Mouse (Mus musculus) neural tube, embryonic 13.5 days (tissue): Measurements from ENCODE around the gene Gsta2. TPM values are rescaled to one million over a fixed set of nuclear protein-coding genes. Genes with fewer than 3 reads are reported as not detected.

Source experiments
- ATAC-seq: fragments of 200-750 bp; cut with Nextera tagmentation; 2 replicates; pipeline ENCODE4 v1.8.0; 2017; ENCODE audit warnings: low read depth, mild to moderate bottlenecking, moderate TSS enrichment, moderate library complexity
- H3K27ac ChIP-seq: fragments of 300-500 bp; sonication (generic); replicated peaks from 2 replicates; pipeline ENCODE4 v1.5.1; 2015; ENCODE audit warnings: moderate library complexity, mild to moderate bottlenecking, inconsistent platforms
- H3K27me3 ChIP-seq: fragments of 300-500 bp; sonication (generic); 2 replicates; pipeline ENCODE4 v1.6.1; 2015; ENCODE audit warnings: mild to moderate bottlenecking, inconsistent platforms
- H3K36me3 ChIP-seq: fragments of 300-500 bp; sonication (generic); 2 replicates; pipeline ENCODE4 v1.6.1; 2015; ENCODE audit warnings: mild to moderate bottlenecking, inconsistent platforms
- H3K4me1 ChIP-seq: fragments of 300-500 bp; sonication (generic); replicated peaks from 2 replicates; pipeline ENCODE4 v1.6.1; 2015; ENCODE audit warnings: inconsistent platforms
- H3K4me2 ChIP-seq: fragments of 300-500 bp; sonication (generic); 2 replicates; pipeline ENCODE4 v1.6.1; 2015; ENCODE audit warnings: inconsistent platforms, mild to moderate bottlenecking, moderate library complexity
- H3K4me3 ChIP-seq: fragments of 300-500 bp; sonication (generic); 2 replicates; pipeline ENCODE4 v1.5.1; 2015; ENCODE audit warnings: mild to moderate bottlenecking, inconsistent platforms
- H3K9ac ChIP-seq: fragments of 300-500 bp; sonication (generic); 2 replicates; pipeline ENCODE4 v1.6.1; 2015; ENCODE audit warnings: moderate library complexity, mild to moderate bottlenecking, inconsistent platforms
- H3K9me3 ChIP-seq: fragments of 300-500 bp; sonication (generic); 2 replicates; pipeline ENCODE4 v1.6.1; 2016; ENCODE audit warnings: inconsistent platforms
- WGBS: fragments of 180-500 bp; shearing (Covaris S2); methylation state at CpG from one replicate; pipeline ENCODE4 v1.1.7; 2015; 5-methylcytosine and 5-hydroxymethylcytosine counted together
- polyA plus RNA-seq: library from polyadenylated mRNA; unstranded; fragments of >200 nt; fragmentation: Nextera tagmentation; extraction: Ambion mirVana; gene quantifications from 2 replicates; pipeline ENCODE4 v1.2.1, GENCODE M21; 2015

The Gsta2 gene
- polyA plus RNA-seq = not detected in 2 replicates

DNA sequence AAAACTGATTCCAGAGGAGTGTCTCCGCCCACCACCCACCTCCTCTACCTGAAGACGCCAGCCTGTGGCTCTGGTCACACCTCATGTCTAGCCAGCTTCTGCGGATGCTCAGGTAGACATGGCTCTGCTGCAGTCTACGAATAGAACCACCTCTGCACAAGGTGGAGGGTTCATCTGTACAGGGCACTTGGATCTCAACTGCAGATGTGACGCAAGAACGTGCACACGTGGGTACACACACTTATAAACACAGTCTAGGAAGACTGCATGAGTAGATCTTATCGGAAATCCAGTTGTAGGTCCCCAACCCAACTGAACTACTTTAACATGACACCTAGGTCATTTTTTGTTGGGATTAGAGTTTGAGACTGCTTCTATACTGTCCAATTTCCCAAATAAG, at the start of gene Gsta2:
Gene Gsta2 (minus strand): TSS at position 178 of the 400 bp plus-strand sequence.
- H3K27ac ChIP-seq = no peak within 1 kb of the TSS
- H3K4me3 ChIP-seq = no peak within 1 kb of the TSS
- H3K4me2 ChIP-seq = no peak within 1 kb of the TSS
- H3K27me3 ChIP-seq = no peaks in the 10 kb centered on the region
- ATAC-seq = no peak
- WGBS = 88% methylated on average over 8 of the region's 8 CpGs
- no peaks in the 10 kb centered on the region for H3K4me1 ChIP-seq
- no peaks in the 10 kb centered on the region for H3K36me3 ChIP-seq
- H3K9ac ChIP-seq = no peak within 1 kb of the TSS
- no peaks in the 10 kb centered on the region for H3K9me3 ChIP-seq

DNA sequence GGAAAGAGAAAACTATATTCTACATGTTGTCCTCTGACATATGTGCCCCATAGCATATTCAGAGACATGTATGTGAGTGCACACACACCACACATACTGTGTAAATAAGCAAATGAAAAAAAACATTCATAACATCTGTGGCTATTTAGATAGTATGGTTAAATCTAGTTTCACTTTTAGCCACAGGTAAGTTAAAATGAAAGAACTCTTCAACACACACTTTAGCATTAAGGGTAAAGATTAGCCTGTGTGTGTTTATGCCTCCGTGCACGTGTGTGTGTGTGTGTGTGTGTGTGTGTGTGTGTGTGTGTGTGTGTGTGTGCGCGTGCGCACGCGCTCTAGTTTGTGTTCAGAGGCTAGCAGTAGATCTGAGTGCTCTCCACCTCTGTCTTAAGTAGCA, 46.0 kb upstream of the Gsta2 start:
- no peak for ATAC-seq
- Histone ChIP-seq H3K27me3 (peaks cover 20% of the 10 kb centered on the region), H3K9ac (no peak overlapping the region), H3K4me3 (no peak overlapping the region), H3K4me2 (no peak overlapping the region), H3K36me3 (no peaks in the 10 kb centered on the region), H3K4me1 (no peaks in the 10 kb centered on the region), H3K27ac (no peak overlapping the region), H3K9me3 (no peaks in the 10 kb centered on the region)
- 86% methylated on average over 7 of the region's 7 CpGs for WGBS

DNA sequence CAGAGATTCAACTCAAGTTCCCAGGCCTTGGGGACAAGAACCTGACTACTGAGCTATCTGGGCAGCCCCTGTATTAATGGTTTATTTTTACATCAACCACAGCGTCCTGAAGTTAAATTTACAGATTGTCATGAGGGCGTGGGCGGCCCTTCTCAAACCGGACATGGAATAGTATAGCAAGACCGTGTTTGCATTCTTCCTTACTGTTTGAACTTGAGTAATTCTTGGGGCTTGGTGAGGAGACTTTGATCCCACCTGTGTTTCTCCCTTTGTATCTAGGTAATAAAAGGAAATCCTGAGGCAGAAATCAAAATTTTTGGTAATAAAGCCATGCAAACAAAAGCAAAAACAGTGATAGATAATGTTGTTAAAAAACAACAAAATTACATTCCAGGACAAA, 45.0 kb upstream of the Gsta2 start:
- no peak overlapping the region for H3K27ac ChIP-seq
- peaks cover 30% of the 10 kb centered on the region for H3K27me3 ChIP-seq
- H3K36me3 ChIP-seq = no peaks in the 10 kb centered on the region
- H3K4me3 ChIP-seq = no peak overlapping the region
- H3K9ac ChIP-seq = no peak overlapping the region
- 89% methylated on average over 5 of the region's 5 CpGs for whole genome bisulfite sequencing
- ATAC-seq = no peak
- H3K9me3 ChIP-seq = no peaks in the 10 kb centered on the region
- H3K4me2 ChIP-seq = no peak overlapping the region
- H3K4me1 ChIP-seq = peaks cover 6% of the 10 kb centered on the region

DNA sequence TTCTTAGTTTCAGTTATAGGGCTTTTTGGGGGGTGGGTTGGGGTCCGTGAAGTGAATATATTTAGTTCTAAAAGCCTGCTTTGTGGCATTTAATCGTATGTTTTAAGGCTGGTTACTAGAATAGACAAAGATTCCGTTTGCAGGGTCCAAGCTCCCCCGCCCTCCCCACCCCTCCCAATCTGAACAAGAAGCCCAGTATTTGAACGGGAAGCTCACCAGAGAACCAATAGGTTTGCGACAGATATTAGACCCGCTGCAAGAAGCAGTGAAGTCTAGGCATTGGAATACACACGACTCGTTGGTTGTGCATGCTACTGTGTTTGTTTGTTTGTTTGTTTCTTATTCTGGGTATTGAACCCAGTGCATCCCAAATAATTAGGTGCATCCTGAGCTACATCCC, 40.9 kb upstream of the Gsta2 start:
- Histone ChIP-seq H3K36me3 (no peaks in the 10 kb centered on the region), H3K9me3 (no peaks in the 10 kb centered on the region), H3K4me3 (peak overlapping the region; percentile 49; the same call in 1 of the 2 replicates), H3K4me1 (peaks cover 8% of the 10 kb centered on the region), H3K27me3 (peaks cover 69% of the 10 kb centered on the region), H3K4me2 (peak overlapping the region; percentile 60), H3K9ac (no peak overlapping the region), H3K27ac (no peak overlapping the region)
- 68% methylated on average over 9 of the region's 9 CpGs for WGBS
- no peak for ATAC-seq

DNA sequence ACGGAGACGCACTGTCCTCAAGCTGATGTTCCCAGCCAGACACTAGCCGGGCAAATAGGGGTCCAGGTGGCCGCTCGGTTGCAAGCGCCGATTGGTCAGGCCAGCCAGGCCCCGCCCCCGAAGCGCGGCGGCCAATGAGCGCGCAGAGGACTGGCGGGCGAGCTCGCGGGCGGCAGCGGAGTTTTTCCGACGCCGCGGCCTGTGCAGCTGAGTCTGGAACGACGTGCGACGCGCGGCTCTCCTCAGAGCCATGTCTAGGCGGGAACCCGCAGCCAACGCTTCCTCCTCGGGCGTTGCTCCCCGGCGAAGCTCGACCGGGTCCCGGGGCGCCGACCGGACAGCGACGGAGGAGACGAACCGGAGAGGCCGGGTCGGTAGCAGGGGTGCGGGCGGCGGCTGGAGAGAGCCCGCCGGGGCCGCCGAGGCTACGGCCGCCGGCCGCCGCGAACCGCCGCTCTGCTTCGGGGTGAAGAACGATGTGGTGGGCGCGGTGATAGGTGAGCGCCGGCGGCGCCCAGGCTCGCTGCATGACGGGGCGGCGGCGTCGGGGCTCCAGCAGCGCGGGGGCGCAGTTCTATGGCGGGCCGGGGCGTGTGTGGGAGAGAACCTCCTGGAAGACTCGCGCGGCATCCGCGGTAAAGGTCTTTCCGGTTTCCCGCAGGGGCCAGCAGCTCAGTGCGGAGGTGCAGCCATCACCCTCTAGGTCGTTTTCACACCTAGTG, 40.2 kb upstream of the Gsta2 start, which contains the start of gene Ddx43:
Gene Ddx43 (plus strand): TSS at position 148 of the 722 bp plus-strand sequence.
- ATAC-seq = peak; percentile 97

DNA sequence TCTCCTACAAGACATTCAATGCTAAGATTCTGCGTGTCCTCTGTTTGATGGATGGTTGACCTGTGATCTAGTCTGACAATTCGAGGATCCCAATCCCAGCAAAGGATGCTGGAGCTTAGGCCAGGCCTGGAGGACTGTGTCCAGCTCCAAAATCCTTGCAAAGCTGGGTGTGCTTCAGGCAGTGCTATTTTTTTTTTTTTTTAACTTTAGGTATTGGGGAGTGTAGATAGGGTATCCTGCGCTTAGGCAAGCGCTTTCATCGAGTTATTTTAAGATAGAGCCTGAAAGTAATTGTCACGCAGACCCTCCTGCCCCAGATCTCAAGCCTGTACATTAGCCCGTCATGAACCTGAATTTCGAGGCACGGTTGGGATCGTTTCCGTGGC, 39.6 kb upstream of the Gsta2 start:
- H3K9me3 ChIP-seq = no peaks in the 10 kb centered on the region
- peaks cover 72% of the 10 kb centered on the region for H3K27me3 ChIP-seq
- WGBS = 34% methylated on average over 11 of the region's 11 CpGs

More for the DNA sequence above, 40.2 kb upstream of the Gsta2 start, which contains the start of gene Ddx43:
- WGBS = 4% methylated on average over 82 of the region's 93 CpGs
- Histone ChIP-seq H3K4me1 (peaks cover 8% of the 10 kb centered on the region), H3K27me3 (peaks cover 72% of the 10 kb centered on the region), H3K4me3 (peak within 1 kb of the TSS; percentile 49), H3K9me3 (no peaks in the 10 kb centered on the region), H3K9ac (peak within 1 kb of the TSS; percentile 58), H3K36me3 (no peaks in the 10 kb centered on the region), H3K27ac (no peak within 1 kb of the TSS), H3K4me2 (peak within 1 kb of the TSS; percentile 60)

DNA sequence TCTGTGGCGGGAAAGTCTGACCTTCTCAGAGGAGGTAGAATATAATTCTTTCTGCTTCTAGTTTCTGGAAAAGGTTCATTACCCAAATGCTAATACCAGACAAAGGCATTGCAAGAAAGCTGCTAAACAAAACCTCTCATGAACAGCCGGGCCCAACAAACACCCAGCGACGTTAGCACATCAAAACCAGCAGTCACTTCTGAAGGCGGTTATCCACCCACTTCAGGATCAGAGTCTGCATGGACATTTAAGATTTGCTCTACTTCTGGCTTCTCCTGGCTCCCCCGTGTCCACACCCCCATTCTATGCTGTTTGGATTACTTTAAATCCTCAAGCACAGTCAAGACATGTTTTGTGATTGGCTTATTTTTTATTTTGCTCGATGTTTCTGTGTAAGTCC, 39.0 kb upstream of the Gsta2 start:
- Histone ChIP-seq H3K4me2 (no peak overlapping the region), H3K4me3 (no peak overlapping the region), H3K36me3 (no peaks in the 10 kb centered on the region), H3K27me3 (peaks cover 72% of the 10 kb centered on the region), H3K4me1 (peaks cover 8% of the 10 kb centered on the region), H3K9me3 (no peaks in the 10 kb centered on the region), H3K9ac (no peak overlapping the region), H3K27ac (no peak overlapping the region)
- 71% methylated on average over 7 of the region's 7 CpGs for WGBS
- no peak for ATAC-seq

More for the DNA sequence above, 39.6 kb upstream of the Gsta2 start:
- peak overlapping the region; percentile 49 for H3K4me3 ChIP-seq
- no peak overlapping the region for H3K27ac ChIP-seq
- no peak overlapping the region for H3K9ac ChIP-seq
- no peaks in the 10 kb centered on the region for H3K36me3 ChIP-seq
- peak overlapping the region; percentile 60 for H3K4me2 ChIP-seq
- H3K4me1 ChIP-seq = peaks cover 8% of the 10 kb centered on the region
- no peak; the same call in 1 of the 2 replicates for ATAC-seq

DNA sequence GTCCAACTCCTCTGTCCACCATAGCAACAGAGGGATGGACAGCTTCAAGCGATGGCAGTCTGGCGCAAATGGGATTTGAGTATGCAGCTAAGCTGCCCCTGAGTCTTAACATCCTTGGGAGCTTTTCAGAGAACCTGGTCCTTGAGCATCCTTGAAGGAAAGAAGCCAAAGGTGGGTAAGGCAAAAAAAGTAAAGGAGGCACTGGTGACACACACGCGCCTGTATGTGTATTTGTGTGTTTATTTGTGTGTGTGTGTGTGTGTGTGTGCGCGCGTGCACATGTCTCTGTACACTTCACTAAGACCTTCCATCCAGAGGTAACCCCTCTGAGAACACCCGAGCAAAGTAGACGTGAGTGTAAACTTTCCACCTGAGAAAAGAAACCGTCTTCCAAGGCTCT, 38.2 kb upstream of the Gsta2 start:
- WGBS = 89% methylated on average over 10 of the region's 10 CpGs
- Histone ChIP-seq H3K4me3 (no peak overlapping the region), H3K9ac (no peak overlapping the region), H3K9me3 (no peaks in the 10 kb centered on the region), H3K27ac (no peak overlapping the region), H3K4me2 (no peak overlapping the region), H3K36me3 (no peaks in the 10 kb centered on the region), H3K4me1 (peaks cover 8% of the 10 kb centered on the region), H3K27me3 (peaks cover 72% of the 10 kb centered on the region)
- no peak for ATAC-seq

DNA sequence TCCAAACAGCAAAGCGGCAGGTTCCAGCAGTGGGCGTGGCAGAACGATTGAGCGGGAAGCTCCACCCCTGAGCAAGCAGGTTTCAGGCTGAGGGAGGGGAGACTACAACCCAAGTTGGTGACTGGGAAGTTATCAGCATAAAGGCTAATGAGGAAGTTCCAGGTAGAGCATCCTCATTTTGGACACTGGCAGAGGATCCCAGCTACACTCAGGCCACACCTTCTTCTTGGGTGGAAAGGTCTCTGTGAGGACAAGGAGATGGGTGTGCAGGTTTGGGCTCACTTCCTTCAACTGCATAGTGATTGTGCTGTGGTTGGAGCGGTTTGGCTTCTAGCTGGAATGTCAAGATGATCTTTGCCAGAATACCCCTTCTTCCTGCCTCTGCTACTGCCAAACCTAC, 34.4 kb upstream of the Gsta2 start:
- Histone ChIP-seq H3K27me3 (peaks cover 36% of the 10 kb centered on the region), H3K27ac (no peak overlapping the region), H3K9ac (no peak overlapping the region), H3K4me1 (no peaks in the 10 kb centered on the region), H3K4me3 (no peak overlapping the region), H3K36me3 (no peaks in the 10 kb centered on the region), H3K4me2 (no peak overlapping the region), H3K9me3 (no peaks in the 10 kb centered on the region)
- ATAC-seq = no peak
- 64% methylated on average over 5 of the region's 5 CpGs for WGBS

DNA sequence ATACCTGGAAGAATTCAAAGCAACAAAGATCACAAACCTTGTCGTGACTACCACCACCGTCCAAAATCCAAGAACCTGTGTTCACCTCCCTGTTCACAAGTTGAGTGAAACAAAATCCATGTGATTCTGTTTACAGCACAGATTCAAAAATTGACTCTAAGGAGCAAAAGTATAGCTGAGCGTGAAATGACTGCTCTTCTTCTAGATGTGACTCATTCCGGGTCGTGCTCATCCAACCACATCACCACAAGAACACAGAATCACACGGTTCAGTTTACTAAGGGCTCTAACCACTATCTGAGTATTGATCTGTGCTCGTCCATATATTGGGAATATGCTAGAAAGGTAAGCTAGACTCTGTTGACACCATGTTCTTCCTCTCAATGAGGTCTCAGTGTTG, 31.4 kb upstream of the Gsta2 start:
- no peaks in the 10 kb centered on the region for H3K4me1 ChIP-seq
- 0 out of 2 replicates have a peak, but pooled peaks cover 7% of the 10 kb centered on the region for H3K27me3 ChIP-seq
- ATAC-seq = no peak
- H3K36me3 ChIP-seq = no peaks in the 10 kb centered on the region
- no peak overlapping the region for H3K9ac ChIP-seq
- no peak overlapping the region for H3K27ac ChIP-seq
- 88% methylated on average over 7 of the region's 7 CpGs for WGBS
- H3K4me3 ChIP-seq = no peak overlapping the region
- no peaks in the 10 kb centered on the region for H3K9me3 ChIP-seq
- no peak overlapping the region for H3K4me2 ChIP-seq

DNA sequence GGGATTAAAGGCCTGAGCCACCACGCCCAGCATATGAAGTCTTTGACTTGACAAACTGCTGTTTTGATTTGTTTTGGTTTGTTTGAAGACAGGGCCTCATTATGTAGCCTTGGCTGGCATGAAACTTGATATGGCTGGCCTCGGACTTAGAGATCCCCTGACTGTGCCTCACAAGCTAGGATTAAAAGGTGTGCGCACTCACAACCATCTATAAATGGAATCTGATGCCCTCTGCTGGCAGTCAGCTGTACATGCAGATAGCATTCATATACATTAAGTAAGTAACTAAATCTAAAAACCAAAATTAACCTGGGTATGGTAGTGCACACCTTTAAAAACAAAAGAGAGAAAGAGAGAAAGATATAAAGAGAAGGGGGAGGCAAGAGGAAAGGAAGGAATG, 30.3 kb upstream of the Gsta2 start:
- no peak for ATAC-seq
- H3K27me3 ChIP-seq = no peaks in the 10 kb centered on the region
- no peak overlapping the region for H3K9ac ChIP-seq
- no peak overlapping the region for H3K4me3 ChIP-seq
- no peak overlapping the region for H3K27ac ChIP-seq
- no peaks in the 10 kb centered on the region for H3K9me3 ChIP-seq
- no peaks in the 10 kb centered on the region for H3K36me3 ChIP-seq
- H3K4me1 ChIP-seq = no peaks in the 10 kb centered on the region
- no peak overlapping the region for H3K4me2 ChIP-seq
- 50% methylated on average over 3 of the region's 3 CpGs for WGBS

DNA sequence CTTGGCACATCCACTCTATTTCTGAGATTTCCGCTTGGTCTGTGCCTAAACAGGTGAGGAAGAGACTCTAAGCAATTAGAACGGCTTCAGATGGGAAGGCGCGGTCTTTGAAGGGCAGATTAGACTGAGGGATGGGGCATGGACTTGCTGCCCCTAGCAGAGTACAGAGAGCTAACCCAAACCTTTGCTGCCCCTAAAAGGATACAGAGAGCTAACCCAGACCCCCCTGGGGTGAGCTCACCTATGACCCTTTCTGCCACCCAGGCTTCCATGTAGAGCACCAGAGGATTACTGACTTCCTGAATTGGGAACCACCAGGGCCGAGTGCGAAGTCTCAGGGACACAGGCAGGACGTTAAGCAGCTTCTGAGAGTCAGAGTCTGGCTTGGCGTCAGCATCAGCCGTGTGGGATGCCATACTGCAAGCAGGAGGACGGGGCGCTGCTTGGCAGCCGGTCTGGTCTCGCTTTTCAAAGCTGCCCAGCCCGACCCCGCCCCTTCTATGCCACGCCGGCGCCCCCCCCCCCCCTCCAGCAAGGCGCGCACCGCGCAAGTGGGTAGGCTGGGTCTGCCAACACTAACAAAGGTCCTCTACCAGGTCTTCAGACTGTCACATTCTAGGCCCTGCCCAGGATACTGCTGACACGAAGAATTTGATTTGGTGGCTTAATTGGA, 22.7 kb upstream of the Gsta2 start, which contains the start of gene Ooep:
Gene Ooep (minus strand): TSS at position 613 of the 673 bp plus-strand sequence.
- Histone ChIP-seq H3K36me3 (no peaks in the 10 kb centered on the region), H3K27me3 (0 out of 2 replicates have a peak, but pooled peaks cover 10% of the 10 kb centered on the region), H3K4me1 (peaks cover 13% of the 10 kb centered on the region), H3K4me2 (peak within 1 kb of the TSS; percentile 64), H3K9ac (peak within 1 kb of the TSS; percentile 65), H3K27ac (no peak within 1 kb of the TSS), H3K4me3 (peak within 1 kb of the TSS; percentile 37), H3K9me3 (no peaks in the 10 kb centered on the region)
- WGBS = 6% methylated on average over 19 of the region's 23 CpGs
- ATAC-seq = peak; percentile 95
